Mouse (Mus musculus): ENCODE data around the gene Sult2b1. TPM values are rescaled to one million over a fixed set of nuclear protein-coding genes. Genes with fewer than 3 reads are reported as not detected.
A peak's percentile ranks its signal among the peaks of the same experiment; 100 is the strongest.

The Sult2b1 gene
- polyA plus RNA-seq, 1 experiment from 2014 or later = 7.9 TPM

DNA sequence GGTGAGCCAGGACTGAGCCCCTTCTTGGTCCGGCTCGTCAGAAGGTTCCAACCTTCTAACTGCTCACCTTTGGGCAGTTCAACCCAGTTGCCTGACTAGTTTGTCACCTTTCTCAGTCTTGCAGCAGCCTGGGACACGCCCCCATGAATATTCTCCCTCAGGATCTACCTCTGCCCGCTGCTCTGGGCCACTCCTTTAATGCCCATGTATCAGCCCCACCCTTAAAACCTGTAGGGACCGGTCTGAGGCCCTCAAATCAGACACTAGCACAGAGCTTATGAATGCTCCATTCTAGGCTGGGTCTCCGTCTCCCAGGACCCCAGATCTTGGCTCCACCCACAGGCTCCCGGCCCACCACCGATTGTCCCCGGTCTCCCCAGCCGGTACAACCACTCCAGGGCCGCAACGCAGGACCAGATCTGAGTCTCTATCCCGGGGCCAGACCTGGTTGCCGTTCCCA, 69.8 kb downstream of the Sult2b1 start:
- 10% methylated on average over 14 of the region's 14 CpGs for WGBS
- Histone ChIP-seq H3K9me3 (ENCODE audit: control insufficient read depth, low read length) (no peaks in the 10 kb centered on the region), H3K4me1 (replicated peaks; ENCODE audit: control insufficient read depth, insufficient read depth, low read length) (peaks cover 33% of the 10 kb centered on the region), H3K27me3 (ENCODE audit: control insufficient read depth, insufficient read depth, low read depth, low read length) (no peaks in the 10 kb centered on the region), H3K27ac (ENCODE audit: low read length) (peak overlapping the region; percentile 53), H3K4me3 (ENCODE audit: low read length) (peak overlapping the region; percentile 64), H3K4me2 (ENCODE audit: low read depth, low read length) (peak overlapping the region; percentile 89), H3K9ac (ENCODE audit: low read length) (peak overlapping the region; percentile 74), H3K36me3 (ENCODE audit: control insufficient read depth, insufficient read depth, low read length) (peaks cover 30% of the 10 kb centered on the region)
- peak; percentile 39 for ATAC-seq (ENCODE audit: low read depth)

DNA sequence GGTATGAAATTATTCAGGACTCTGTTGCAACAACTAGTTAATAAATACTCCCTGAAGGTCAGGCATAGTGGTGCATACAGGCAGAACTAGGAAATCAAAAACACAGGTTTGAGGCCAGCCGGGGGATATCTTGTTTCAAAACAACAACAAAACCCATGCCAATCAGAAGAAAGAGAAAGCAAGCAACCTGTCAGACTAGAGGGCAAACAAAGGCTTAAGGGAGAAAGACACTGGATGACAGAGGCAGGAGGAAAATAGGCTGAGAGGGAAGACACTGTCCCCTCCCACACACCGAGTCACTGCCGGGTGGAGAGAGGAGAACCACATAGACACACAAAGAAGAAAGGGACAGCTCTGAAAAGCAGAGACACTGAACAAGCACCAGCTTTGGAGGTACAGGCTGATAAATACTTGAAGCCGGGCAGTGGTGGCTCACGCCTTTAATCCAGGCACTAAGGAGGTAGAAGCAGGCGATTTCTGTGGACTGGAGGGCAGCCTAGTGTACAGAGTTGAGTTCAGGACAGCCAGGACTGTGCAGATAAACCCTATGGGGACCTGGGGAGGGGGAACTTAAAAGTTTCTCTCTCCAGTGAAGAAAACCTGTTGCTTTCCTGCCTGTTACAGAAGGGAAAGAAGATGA, 70.5 kb downstream of the Sult2b1 start:
- Histone ChIP-seq H3K27me3 (ENCODE audit: control insufficient read depth, insufficient read depth, low read depth, low read length) (no peaks in the 10 kb centered on the region), H3K9me3 (ENCODE audit: control insufficient read depth, low read length) (no peaks in the 10 kb centered on the region), H3K36me3 (ENCODE audit: control insufficient read depth, insufficient read depth, low read length) (peaks cover 26% of the 10 kb centered on the region), H3K4me2 (ENCODE audit: low read depth, low read length) (peak overlapping the region; percentile 89), H3K4me3 (ENCODE audit: low read length) (peak overlapping the region; percentile 64), H3K9ac (ENCODE audit: low read length) (peak overlapping the region; percentile 74), H3K4me1 (replicated peaks; ENCODE audit: control insufficient read depth, insufficient read depth, low read length) (peaks cover 27% of the 10 kb centered on the region), H3K27ac (ENCODE audit: low read length) (peak overlapping the region; percentile 53; the same call in 1 of the 2 replicates)
- no peak for ATAC-seq (ENCODE audit: low read depth)
- WGBS = 76% methylated on average over 6 of the region's 6 CpGs

DNA sequence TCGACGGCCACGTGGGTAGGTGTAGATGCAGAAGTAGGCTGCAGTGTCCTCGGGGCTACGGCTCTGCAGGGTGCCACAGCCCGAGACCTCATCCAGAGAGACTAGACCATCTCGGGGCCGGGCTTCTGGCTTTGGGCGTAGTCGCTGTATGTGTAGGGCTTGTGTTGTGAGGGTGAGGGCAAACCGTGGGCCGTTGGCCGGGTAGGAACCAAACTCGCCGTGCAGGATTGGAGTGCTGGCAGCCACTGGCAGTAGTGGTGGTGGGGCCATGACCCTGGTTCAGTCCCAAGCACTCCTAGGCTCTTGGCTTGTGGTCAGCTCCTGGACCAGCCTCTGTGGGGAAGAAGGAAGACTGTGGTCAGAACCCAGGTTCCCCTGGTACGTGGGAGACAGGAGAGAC, 71.1 kb downstream of the Sult2b1 start:
- no peak overlapping the region for H3K4me2 ChIP-seq (ENCODE audit: low read depth, low read length)
- no peak overlapping the region for H3K4me3 ChIP-seq (ENCODE audit: low read length)
- no peak for ATAC-seq (ENCODE audit: low read depth)

GRCm38 (mm10) chr7:45712022-45712757, 72.3 kb downstream of the Sult2b1 start:
- H3K27ac ChIP-seq (ENCODE audit: low read length) = no peak overlapping the region

More for the DNA sequence above, 71.1 kb downstream of the Sult2b1 start:
- Histone ChIP-seq H3K9ac (ENCODE audit: low read length) (no peak overlapping the region), H3K4me1 (replicated peaks; ENCODE audit: control insufficient read depth, insufficient read depth, low read length) (peaks cover 30% of the 10 kb centered on the region), H3K9me3 (ENCODE audit: control insufficient read depth, low read length) (no peaks in the 10 kb centered on the region), H3K27ac (ENCODE audit: low read length) (no peak overlapping the region), H3K36me3 (ENCODE audit: control insufficient read depth, insufficient read depth, low read length) (peaks cover 26% of the 10 kb centered on the region), H3K27me3 (ENCODE audit: control insufficient read depth, insufficient read depth, low read depth, low read length) (no peaks in the 10 kb centered on the region)
- WGBS = 90% methylated on average over 16 of the region's 16 CpGs

GRCm38 (mm10) chr7:45711316-45712021, 73.0 kb downstream of the Sult2b1 start:
- peaks cover 26% of the 10 kb centered on the region for H3K36me3 ChIP-seq (ENCODE audit: control insufficient read depth, insufficient read depth, low read length)
- H3K9me3 ChIP-seq (ENCODE audit: control insufficient read depth, low read length) = no peaks in the 10 kb centered on the region
- H3K27me3 ChIP-seq (ENCODE audit: control insufficient read depth, insufficient read depth, low read depth, low read length) = no peaks in the 10 kb centered on the region
- no peak overlapping the region for H3K27ac ChIP-seq (ENCODE audit: low read length)
- no peak overlapping the region for H3K4me3 ChIP-seq (ENCODE audit: low read length)
- no peak overlapping the region for H3K9ac ChIP-seq (ENCODE audit: low read length)
- H3K4me2 ChIP-seq (ENCODE audit: low read depth, low read length) = no peak overlapping the region
- ATAC-seq (ENCODE audit: low read depth) = no peak
- 88% methylated on average over 24 of the region's 24 CpGs for WGBS
- H3K4me1 ChIP-seq (replicated peaks; ENCODE audit: control insufficient read depth, insufficient read depth, low read length) = peaks cover 37% of the 10 kb centered on the region

More at GRCm38 (mm10) chr7:45712022-45712757, 72.3 kb downstream of the Sult2b1 start:
- no peak overlapping the region for H3K4me3 ChIP-seq (ENCODE audit: low read length)
- peaks cover 42% of the 10 kb centered on the region for H3K4me1 ChIP-seq (replicated peaks; ENCODE audit: control insufficient read depth, insufficient read depth, low read length)
- H3K9me3 ChIP-seq (ENCODE audit: control insufficient read depth, low read length) = no peaks in the 10 kb centered on the region
- WGBS = 79% methylated on average over 21 of the region's 21 CpGs
- H3K4me2 ChIP-seq (ENCODE audit: low read depth, low read length) = no peak overlapping the region
- H3K27me3 ChIP-seq (ENCODE audit: control insufficient read depth, insufficient read depth, low read depth, low read length) = no peaks in the 10 kb centered on the region
- peaks cover 26% of the 10 kb centered on the region for H3K36me3 ChIP-seq (ENCODE audit: control insufficient read depth, insufficient read depth, low read length)
- H3K9ac ChIP-seq (ENCODE audit: low read length) = no peak overlapping the region
- ATAC-seq (ENCODE audit: low read depth) = no peak

- Histone ChIP-seq H3K4me2 (ENCODE audit: low read depth, low read length) (no peak overlapping the region), H3K4me1 (replicated peaks; ENCODE audit: control insufficient read depth, insufficient read depth, low read length) (peaks cover 39% of the 10 kb centered on the region), H3K27ac (ENCODE audit: low read length) (no peak overlapping the region), H3K4me3 (ENCODE audit: low read length) (no peak overlapping the region), H3K36me3 (ENCODE audit: control insufficient read depth, insufficient read depth, low read length) (peaks cover 26% of the 10 kb centered on the region), H3K9ac (ENCODE audit: low read length) (no peak overlapping the region), H3K9me3 (ENCODE audit: control insufficient read depth, low read length) (no peaks in the 10 kb centered on the region), H3K27me3 (ENCODE audit: control insufficient read depth, insufficient read depth, low read depth, low read length) (no peaks in the 10 kb centered on the region)
- ATAC-seq (ENCODE audit: low read depth) = no peak
- 89% methylated on average over 20 of the region's 20 CpGs for WGBS
Observed at GRCm38 (mm10) chr7:45710477-45711191, 73.8 kb downstream of the Sult2b1 start.

DNA sequence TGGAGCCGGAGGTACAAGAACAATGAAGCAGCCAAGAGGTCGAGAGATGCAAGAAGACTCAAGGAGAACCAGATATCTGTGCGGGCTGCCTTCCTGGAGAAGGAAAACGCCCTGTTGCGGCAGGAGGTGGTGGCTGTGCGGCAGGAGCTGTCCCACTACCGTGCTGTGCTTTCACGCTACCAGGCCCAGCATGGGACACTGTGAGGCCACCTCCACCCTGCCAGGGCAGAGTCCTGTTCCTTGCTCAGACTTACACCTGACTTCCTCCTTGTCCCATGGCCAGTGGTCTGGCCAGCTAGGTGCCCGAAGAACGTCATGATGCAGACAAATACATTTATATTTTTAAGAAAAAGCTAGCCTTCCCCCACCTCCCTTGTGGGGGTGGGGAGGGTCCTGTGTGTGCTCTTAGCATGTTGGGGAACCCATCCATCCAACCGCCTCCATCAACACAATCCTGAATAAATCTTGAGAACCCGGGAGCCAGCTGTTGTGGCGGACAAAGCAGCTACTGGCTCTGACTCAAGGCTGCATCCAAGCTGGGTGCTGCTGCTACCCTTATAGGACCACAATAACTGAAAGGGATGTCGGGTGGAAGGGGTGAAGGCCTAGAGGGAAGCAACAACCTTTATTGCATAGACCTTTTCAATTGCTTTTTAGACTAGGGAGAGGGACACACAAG, 74.7 kb downstream of the Sult2b1 start:
- Histone ChIP-seq H3K4me3 (ENCODE audit: low read length) (no peak overlapping the region), H3K36me3 (ENCODE audit: control insufficient read depth, insufficient read depth, low read length) (peaks cover 26% of the 10 kb centered on the region), H3K27ac (ENCODE audit: low read length) (no peak overlapping the region), H3K27me3 (ENCODE audit: control insufficient read depth, insufficient read depth, low read depth, low read length) (no peaks in the 10 kb centered on the region), H3K4me1 (replicated peaks; ENCODE audit: control insufficient read depth, insufficient read depth, low read length) (peaks cover 41% of the 10 kb centered on the region), H3K9me3 (ENCODE audit: control insufficient read depth, low read length) (no peaks in the 10 kb centered on the region), H3K4me2 (ENCODE audit: low read depth, low read length) (no peak overlapping the region), H3K9ac (ENCODE audit: low read length) (no peak overlapping the region)
- no peak for ATAC-seq (ENCODE audit: low read depth)
- WGBS = 55% methylated on average over 14 of the region's 14 CpGs

DNA sequence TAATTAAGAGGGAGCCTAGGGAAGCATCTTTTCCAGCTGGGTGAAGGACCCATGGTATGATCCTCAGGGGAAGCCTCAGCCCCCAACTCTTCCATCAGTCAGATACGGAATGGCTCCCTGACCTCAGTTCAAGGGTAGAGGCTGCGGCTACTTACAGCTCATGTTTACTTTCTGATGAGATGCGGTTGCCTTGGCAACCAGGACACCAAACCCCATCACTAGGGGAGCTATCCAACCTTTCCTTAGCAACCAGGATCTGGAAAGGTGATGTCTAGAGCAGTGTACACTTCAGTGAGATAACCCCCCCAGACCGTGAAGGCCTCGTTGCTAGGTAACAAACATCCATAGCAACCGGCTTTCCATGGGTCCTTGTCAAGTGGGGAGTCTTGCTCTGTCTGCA, 75.4 kb downstream of the Sult2b1 start:
- Histone ChIP-seq H3K4me2 (ENCODE audit: low read depth, low read length) (no peak overlapping the region), H3K27me3 (ENCODE audit: control insufficient read depth, insufficient read depth, low read depth, low read length) (no peaks in the 10 kb centered on the region), H3K4me3 (ENCODE audit: low read length) (no peak overlapping the region), H3K9me3 (ENCODE audit: control insufficient read depth, low read length) (no peaks in the 10 kb centered on the region), H3K4me1 (replicated peaks; ENCODE audit: control insufficient read depth, insufficient read depth, low read length) (peaks cover 38% of the 10 kb centered on the region), H3K36me3 (ENCODE audit: control insufficient read depth, insufficient read depth, low read length) (peaks cover 26% of the 10 kb centered on the region), H3K9ac (ENCODE audit: low read length) (no peak overlapping the region), H3K27ac (ENCODE audit: low read length) (no peak overlapping the region)
- ATAC-seq (ENCODE audit: low read depth) = no peak
- 38% methylated on average over 6 of the region's 6 CpGs for WGBS

All from lung, embryonic 16.5 days (tissue).